Mouse (Mus musculus) cortical plate, adult 2 months (tissue): ENCODE measurements around the gene Tnrc6b.
"Not testable (repeated sequence)": the region's sequence is repeated elsewhere in the genome, so short reads cannot be mapped to it uniquely, and the experiment has no call there.

ENCODE experiments used
- CTCF ChIP-seq: fragments of 200-500 bp; IDR thresholded peaks from 2 replicates; pipeline ENCODE4 v1.5.1; 2011; ENCODE audit warnings: mild to moderate bottlenecking, control low read depth, low read length; ENCODE audit not compliant: insufficient read depth; ENCODE audit errors: extremely low read depth
- POLR2A ChIP-seq: fragments of 200-500 bp; IDR thresholded peaks from 2 replicates; pipeline ENCODE4 v1.6.1; 2011; ENCODE audit warnings: mild to moderate bottlenecking, low read length, control low read depth; ENCODE audit not compliant: insufficient read depth; ENCODE audit errors: extremely low read depth

DNA sequence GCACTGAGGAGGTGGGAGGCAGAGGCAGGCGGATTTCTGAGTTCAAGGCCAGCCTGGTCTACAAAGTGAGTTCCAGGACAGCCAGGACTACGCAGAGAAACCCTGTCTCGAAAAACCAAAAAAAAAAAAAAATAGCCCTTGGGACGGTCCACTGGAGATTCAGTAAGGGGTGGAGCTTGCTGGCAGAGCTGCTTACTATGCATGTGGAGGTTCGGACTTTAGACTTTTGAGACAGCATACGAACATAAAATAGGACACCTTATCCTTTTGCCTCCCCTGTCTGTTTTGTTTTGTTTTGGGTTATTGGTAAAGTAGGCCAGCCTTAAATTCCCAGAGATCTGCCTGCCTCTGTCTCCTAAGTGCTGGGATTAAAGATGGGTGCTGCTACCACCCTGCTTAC, 193.7 kb downstream of the Tnrc6b start:
- TF ChIP-seq CTCF, POLR2A: not testable (repeated sequence)
